Mouse (Mus musculus) midbrain, embryonic 11.5 days (tissue): Measurements from ENCODE around the gene Mpig6b. TPM values are rescaled to one million over a fixed set of nuclear protein-coding genes. Genes with fewer than 3 reads are reported as not detected.

Experiments
- ATAC-seq: fragments of 200-750 bp; cut with Nextera tagmentation; 2 replicates; pipeline ENCODE4 v1.8.0; 2017; ENCODE audit warnings: moderate TSS enrichment, moderate library complexity; ENCODE audit not compliant: low FRiP score
- DNase-seq: peaks from one replicate; pipeline ENCODE4 v3.0.0; 2015; ENCODE audit warnings: low spot score; ENCODE audit errors: missing footprints
- H3K27ac ChIP-seq: fragments of 300-500 bp; sonication (generic); 2 replicates; pipeline ENCODE4 v1.5.1; 2014; ENCODE audit warnings: low read depth, low read length
- H3K27me3 ChIP-seq: fragments of 300-500 bp; sonication (generic); 2 replicates; pipeline ENCODE4 v1.6.1; 2014; ENCODE audit warnings: mild to moderate bottlenecking, low read length, moderate library complexity, mixed read lengths; ENCODE audit not compliant: control insufficient read depth, insufficient read depth
- H3K36me3 ChIP-seq: fragments of 300-500 bp; sonication (generic); 2 replicates; pipeline ENCODE4 v1.6.1; 2014; ENCODE audit warnings: mild to moderate bottlenecking, low read length, moderate library complexity, mixed read lengths; ENCODE audit not compliant: control insufficient read depth, insufficient read depth
- H3K4me1 ChIP-seq: fragments of 300-500 bp; sonication (generic); 2 replicates; pipeline ENCODE4 v1.6.1; 2014; ENCODE audit warnings: low read length; ENCODE audit not compliant: control insufficient read depth, insufficient read depth
- H3K4me2 ChIP-seq: fragments of 300-500 bp; sonication (generic); 2 replicates; pipeline ENCODE4 v1.6.1; 2014; ENCODE audit warnings: mild to moderate bottlenecking, moderate library complexity
- H3K4me3 ChIP-seq: fragments of 300-500 bp; sonication (generic); 2 replicates; pipeline ENCODE4 v1.5.1; 2014; ENCODE audit warnings: low read depth, low read length
- H3K9ac ChIP-seq: fragments of 300-500 bp; sonication (generic); 2 replicates; pipeline ENCODE4 v1.6.1; 2014; ENCODE audit warnings: low read length
- H3K9me3 ChIP-seq: fragments of 300-500 bp; sonication (generic); 2 replicates; pipeline ENCODE4 v1.6.1; 2016; ENCODE audit warnings: low read length; ENCODE audit not compliant: control insufficient read depth
- WGBS: fragments of 180-500 bp; shearing (Covaris S2); extraction: QIAGEN DNeasy Blood & Tissue Kit; methylation state at CpG from one replicate; pipeline ENCODE4 v1.1.7; 2014; 5-methylcytosine and 5-hydroxymethylcytosine counted together
- polyA plus RNA-seq: library from polyadenylated mRNA; unstranded; fragments of >200 nt; fragmentation: Nextera tagmentation; extraction: Ambion mirVana; gene quantifications from 2 replicates; pipeline ENCODE4 v1.2.1, GENCODE M21; 2014

The Mpig6b gene
- polyA plus RNA-seq, 1 experiment from 2014 or later: 0.89 TPM

- H3K4me3 ChIP-seq: no peak overlapping the region
- no peak overlapping the region for H3K9ac ChIP-seq
- no peak overlapping the region for H3K4me2 ChIP-seq
- WGBS: 66% methylated on average over 6 of the region's 6 CpGs
- H3K4me1 ChIP-seq: peaks cover 8% of the 10 kb centered on the region
- no peak for DNase-seq
- no peaks in the 10 kb centered on the region for H3K27me3 ChIP-seq
- no peaks in the 10 kb centered on the region for H3K9me3 ChIP-seq
- peaks cover 4% of the 10 kb centered on the region for H3K36me3 ChIP-seq
- no peak for ATAC-seq
- H3K27ac ChIP-seq: no peak overlapping the region
Measured at GRCm38 (mm10) chr17:35103221-35103690, 37.3 kb upstream of the Mpig6b start.

- H3K4me3 ChIP-seq: no peak overlapping the region
- H3K4me1 ChIP-seq: peaks cover 8% of the 10 kb centered on the region
- H3K4me2 ChIP-seq: no peak overlapping the region
- H3K9ac ChIP-seq: no peak overlapping the region
- DNase-seq (no peak), ATAC-seq (no peak)
- 76% methylated on average over 8 of the region's 8 CpGs for WGBS
- no peak overlapping the region for H3K27ac ChIP-seq
- H3K36me3 ChIP-seq: peaks cover 6% of the 10 kb centered on the region
- no peaks in the 10 kb centered on the region for H3K27me3 ChIP-seq
- H3K9me3 ChIP-seq: no peaks in the 10 kb centered on the region
Measured at GRCm38 (mm10) chr17:35102299-35102698, 36.3 kb upstream of the Mpig6b start.

- no peak overlapping the region for H3K4me2 ChIP-seq
- no peak for ATAC-seq
- H3K9me3 ChIP-seq: no peaks in the 10 kb centered on the region
- no peaks in the 10 kb centered on the region for H3K27me3 ChIP-seq
- 89% methylated on average over 11 of the region's 11 CpGs for WGBS
- H3K4me1 ChIP-seq: peaks cover 5% of the 10 kb centered on the region
- H3K9ac ChIP-seq: no peak overlapping the region
- H3K27ac ChIP-seq: no peak overlapping the region
- no peak overlapping the region for H3K4me3 ChIP-seq
- DNase-seq: no peak
- H3K36me3 ChIP-seq: peaks cover 8% of the 10 kb centered on the region
Measured at GRCm38 (mm10) chr17:35101161-35101560, 35.2 kb upstream of the Mpig6b start.

- Histone ChIP-seq H3K9me3 (no peaks in the 10 kb centered on the region), H3K27ac (no peak overlapping the region), H3K4me2 (no peak overlapping the region), H3K27me3 (no peaks in the 10 kb centered on the region), H3K36me3 (peaks cover 8% of the 10 kb centered on the region), H3K4me3 (no peak overlapping the region), H3K9ac (no peak overlapping the region), H3K4me1 (no peaks in the 10 kb centered on the region)
- DNase-seq (no peak), ATAC-seq (no peak)
- 77% methylated on average over 10 of the region's 10 CpGs for WGBS
Measured at GRCm38 (mm10) chr17:35100196-35100765, 34.3 kb upstream of the Mpig6b start.

GRCm38 (mm10) chr17:35097164-35097655 is 31.2 kb upstream of the Mpig6b start:
- Histone ChIP-seq H3K36me3 (peaks cover 10% of the 10 kb centered on the region), H3K4me1 (no peaks in the 10 kb centered on the region), H3K4me2 (no peak overlapping the region), H3K27me3 (no peaks in the 10 kb centered on the region), H3K4me3 (no peak overlapping the region), H3K9me3 (no peaks in the 10 kb centered on the region), H3K9ac (no peak overlapping the region), H3K27ac (no peak overlapping the region)
- DNase-seq (peak; percentile 73), ATAC-seq (no peak)
- 70% methylated on average over 12 of the region's 12 CpGs for WGBS

GRCm38 (mm10) chr17:35096597-35096996 is 30.6 kb upstream of the Mpig6b start:
- DNase-seq: no peak
- WGBS: 82% methylated on average over 12 of the region's 12 CpGs
- Histone ChIP-seq H3K4me1 (no peaks in the 10 kb centered on the region), H3K27ac (no peak overlapping the region), H3K9ac (no peak overlapping the region), H3K4me3 (no peak overlapping the region), H3K4me2 (no peak overlapping the region), H3K9me3 (no peaks in the 10 kb centered on the region), H3K27me3 (no peaks in the 10 kb centered on the region), H3K36me3 (peaks cover 10% of the 10 kb centered on the region)
- no peak for ATAC-seq

- Histone ChIP-seq H3K9me3 (no peaks in the 10 kb centered on the region), H3K9ac (no peak overlapping the region)
Measured at GRCm38 (mm10) chr17:35094475-35095365, 28.7 kb upstream of the Mpig6b start.

GRCm38 (mm10) chr17:35092403-35093198 is 26.6 kb upstream of the Mpig6b start:
- Histone ChIP-seq H3K9ac (no peak overlapping the region), H3K27ac (no peak overlapping the region), H3K4me3 (no peak overlapping the region), H3K4me1 (peaks cover 5% of the 10 kb centered on the region), H3K36me3 (peaks cover 5% of the 10 kb centered on the region; the same call in 1 of the 2 replicates), H3K4me2 (no peak overlapping the region), H3K9me3 (no peaks in the 10 kb centered on the region), H3K27me3 (no peaks in the 10 kb centered on the region)
- ATAC-seq (no peak), DNase-seq (no peak)
- WGBS: 88% methylated on average over 14 of the region's 14 CpGs

More at GRCm38 (mm10) chr17:35094475-35095365, 28.7 kb upstream of the Mpig6b start:
- ATAC-seq (no peak), DNase-seq (no peak)
- Histone ChIP-seq H3K4me2 (no peak overlapping the region), H3K27ac (no peak overlapping the region), H3K36me3 (peaks cover 5% of the 10 kb centered on the region; the same call in 1 of the 2 replicates), H3K27me3 (no peaks in the 10 kb centered on the region), H3K4me1 (peaks cover 5% of the 10 kb centered on the region), H3K4me3 (no peak overlapping the region)
- WGBS: 91% methylated on average over 15 of the region's 15 CpGs
